In the genomic region with DNA sequence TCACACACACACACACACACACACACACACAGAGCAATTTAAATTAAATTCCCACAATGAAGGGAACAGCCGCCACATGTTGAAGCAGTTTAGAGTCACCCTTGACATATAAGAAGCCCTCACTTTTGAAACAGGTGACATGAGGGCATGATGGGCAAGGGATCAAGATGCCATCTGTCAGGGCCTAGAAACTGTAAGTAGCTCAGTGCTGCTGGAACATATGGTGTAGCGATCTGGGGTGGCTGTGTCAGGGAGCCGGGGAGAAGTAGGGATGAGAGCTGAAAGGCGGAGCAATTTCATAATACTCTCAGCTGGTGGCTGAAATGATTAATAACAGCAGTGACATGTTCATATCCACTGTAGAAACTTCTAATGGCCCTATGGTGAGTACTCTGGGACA, we compare ENCODE assay signal across 19 mouse cellular contexts. TPM values are rescaled to one million over a fixed set of nuclear protein-coding genes. Genes with fewer than 3 reads are reported as not detected.
A peak's percentile ranks its signal among the peaks of the same experiment; 100 is the strongest.
DNase-seq lines count a peak whose midpoint lies in the region; ATAC-seq and TF ChIP-seq lines count a peak whose summit lies in the region.
"Had no signal": no experiment of that assay in that cellular context is flagged by ENCODE, and none has a peak within 500 bp of the region (broad histone marks: within the 10 kb centered on the region; RNA-seq: fewer than 3 reads in every experiment).

No protein-coding gene starts in this region.

- H3K9ac ChIP-seq in hindbrain, embryonic 13.5 days, result no peak overlapping the region
- no peak overlapping the region for H3K9ac ChIP-seq in hindbrain, postnatal 0 days (replicated peaks; ENCODE audit: low read length)
- no peak overlapping the region for H3K9ac ChIP-seq in forebrain, embryonic 13.5 days
- H3K9ac ChIP-seq in heart, embryonic 12.5 days, result no peak overlapping the region
- H3K9ac ChIP-seq: forebrain, embryonic 12.5 days; heart, embryonic 13.5 days; limb, embryonic 12.5 days; liver, embryonic 15.5 days had no signal

- H3K4me2 ChIP-seq in hindbrain, embryonic 13.5 days, result no peak overlapping the region
- H3K4me2 ChIP-seq in hindbrain, postnatal 0 days (ENCODE audit: low read depth, low read length), result no peak overlapping the region
- H3K4me2 ChIP-seq in forebrain, embryonic 13.5 days, result no peak overlapping the region
- no peak overlapping the region for H3K4me2 ChIP-seq in heart, embryonic 12.5 days
- H3K4me2 ChIP-seq: forebrain, embryonic 12.5 days; heart, embryonic 13.5 days; limb, embryonic 12.5 days; liver, embryonic 15.5 days had no signal

- H3K36me3 ChIP-seq in hindbrain, embryonic 13.5 days, result no peaks in the 10 kb centered on the region
- H3K36me3 ChIP-seq in hindbrain, embryonic 10.5 days, result no peaks in the 10 kb centered on the region
- no peaks in the 10 kb centered on the region for H3K36me3 ChIP-seq in hindbrain, postnatal 0 days (ENCODE audit: insufficient read depth, low read length)
- no peaks in the 10 kb centered on the region for H3K36me3 ChIP-seq in forebrain, embryonic 13.5 days (ENCODE audit: poor library complexity, severe bottlenecking)
- no peaks in the 10 kb centered on the region for H3K36me3 ChIP-seq in heart, embryonic 12.5 days
- H3K36me3 ChIP-seq: forebrain, embryonic 12.5 days; heart, embryonic 13.5 days; limb, embryonic 12.5 days; liver, embryonic 15.5 days had no signal

- no peak for DNase-seq in hindbrain, embryonic 10.5 days (ENCODE audit: low spot score)
- DNase-seq in brain, embryonic 14.5 days (ENCODE audit: low read depth), result peak; percentile 65
- DNase-seq in cerebellum, adult 8-10 months, result peak; percentile 70
- peak; percentile 69 for DNase-seq in hindbrain, postnatal 0 days (ENCODE audit: low spot score)
- DNase-seq in yolk sac, embryonic 10.5 days (ENCODE audit: low spot score), result no peak
- DNase-seq: adrenal gland, postnatal 10 days; heart, postnatal 4 days; right cerebral cortex, postnatal 4 days had no signal

- ATAC-seq in hindbrain, embryonic 13.5 days (ENCODE audit: low FRiP score), result peak; percentile 36; the same call in 1 of the 2 replicates
- ATAC-seq in hindbrain, postnatal 0 days, result peak; percentile 62; the same call in 1 of the 2 replicates
- ATAC-seq in forebrain, embryonic 13.5 days, result no peak
- no peak for ATAC-seq in heart, embryonic 12.5 days (ENCODE audit: insufficient number of reproducible peaks, low FRiP score)
- ATAC-seq: intestine, embryonic 16.5 days; lung, postnatal 0 days had no signal

- peaks cover 18% of the 10 kb centered on the region; the same call in 1 of the 2 replicates for H3K4me1 ChIP-seq in hindbrain, embryonic 13.5 days (replicated peaks)
- peaks cover 26% of the 10 kb centered on the region for H3K4me1 ChIP-seq in hindbrain, embryonic 10.5 days (replicated peaks)
- 0 out of 2 replicates have a peak, but pooled peaks cover 8% of the 10 kb centered on the region for H3K4me1 ChIP-seq in hindbrain, postnatal 0 days (ENCODE audit: insufficient read depth, low read length)
- H3K4me1 ChIP-seq in forebrain, embryonic 13.5 days, result no peaks in the 10 kb centered on the region
- H3K4me1 ChIP-seq in heart, embryonic 12.5 days (replicated peaks), result peaks cover 12% of the 10 kb centered on the region
- H3K4me1 ChIP-seq: liver, embryonic 15.5 days had no signal

- H3K4me3 ChIP-seq in hindbrain, embryonic 13.5 days, result no peak overlapping the region
- H3K4me3 ChIP-seq in hindbrain, embryonic 10.5 days, result no peak overlapping the region
- no peak overlapping the region for H3K4me3 ChIP-seq in hindbrain, postnatal 0 days (ENCODE audit: low read length)
- H3K4me3 ChIP-seq in forebrain, embryonic 13.5 days, result no peak overlapping the region
- H3K4me3 ChIP-seq in heart, embryonic 12.5 days, result no peak overlapping the region
- H3K4me3 ChIP-seq: forebrain, embryonic 12.5 days; heart, embryonic 13.5 days; limb, embryonic 12.5 days; liver, embryonic 15.5 days had no signal

- H3K27ac ChIP-seq in hindbrain, embryonic 13.5 days, result no peak overlapping the region
- no peak overlapping the region for H3K27ac ChIP-seq in hindbrain, embryonic 10.5 days
- H3K27ac ChIP-seq in hindbrain, postnatal 0 days, result no peak overlapping the region
- no peak overlapping the region for H3K27ac ChIP-seq in forebrain, embryonic 13.5 days
- H3K27ac ChIP-seq in heart, embryonic 12.5 days (ENCODE audit: poor library complexity, severe bottlenecking), result no peak overlapping the region
- H3K27ac ChIP-seq: forebrain, embryonic 12.5 days; heart, embryonic 13.5 days; kidney, postnatal 0 days; limb, embryonic 12.5 days; liver, embryonic 15.5 days had no signal

- no peaks in the 10 kb centered on the region for H3K27me3 ChIP-seq in hindbrain, embryonic 13.5 days
- H3K27me3 ChIP-seq in hindbrain, embryonic 10.5 days (ENCODE audit: insufficient read depth, poor library complexity, severe bottlenecking), result no peaks in the 10 kb centered on the region; the same call in 1 of the 2 replicates
- no peaks in the 10 kb centered on the region for H3K27me3 ChIP-seq in hindbrain, postnatal 0 days (ENCODE audit: insufficient read depth, low read length)
- H3K27me3 ChIP-seq in forebrain, embryonic 13.5 days, result no peaks in the 10 kb centered on the region
- no peaks in the 10 kb centered on the region for H3K27me3 ChIP-seq in heart, embryonic 12.5 days (replicated peaks)
- H3K27me3 ChIP-seq: forebrain, embryonic 12.5 days; heart, embryonic 13.5 days; liver, embryonic 15.5 days had no signal

- H3K9me3 ChIP-seq in hindbrain, embryonic 13.5 days, result no peaks in the 10 kb centered on the region
- H3K9me3 ChIP-seq in hindbrain, embryonic 10.5 days, result no peaks in the 10 kb centered on the region
- H3K9me3 ChIP-seq in hindbrain, postnatal 0 days (ENCODE audit: low read length), result no peaks in the 10 kb centered on the region
- H3K9me3 ChIP-seq in forebrain, embryonic 13.5 days (replicated peaks), result no peaks in the 10 kb centered on the region
- H3K9me3 ChIP-seq in heart, embryonic 12.5 days (replicated peaks), result no peaks in the 10 kb centered on the region
- H3K9me3 ChIP-seq: forebrain, embryonic 12.5 days; heart, embryonic 13.5 days; limb, embryonic 12.5 days; liver, embryonic 15.5 days had no signal

- WGBS in hindbrain, embryonic 13.5 days, result 62% methylated on average over 4 of the region's 4 CpGs
- 73% methylated on average over 4 of the region's 4 CpGs for WGBS in hindbrain, embryonic 10.5 days
- WGBS in hindbrain, postnatal 0 days, result 51% methylated on average over 4 of the region's 4 CpGs
- 74% methylated on average over 4 of the region's 4 CpGs for WGBS in forebrain, embryonic 13.5 days
- WGBS in heart, embryonic 12.5 days, result 90% methylated on average over 4 of the region's 4 CpGs

- TF ChIP-seq POLR2A in brain, embryonic 14.5 days (IDR thresholded peaks at IDR 0.05; ENCODE audit: borderline replicate concordance, extremely low read depth, insufficient read depth, insufficient read length, poor library complexity, severe bottlenecking), result no peak

- no peak for TF ChIP-seq CTCF in brain, embryonic 14.5 days (IDR thresholded peaks at IDR 0.05; ENCODE audit: borderline replicate concordance, extremely low read depth, insufficient read depth, insufficient read length)
- TF ChIP-seq CTCF in hindbrain, postnatal 0 days (IDR thresholded peaks at IDR 0.05; ENCODE audit: low read depth), result no peak

RNA-seq across cellular contexts. Expression of a gene that starts 15.5 kb away (rescaled TPM):
- polyA plus RNA-seq in hindbrain, embryonic 13.5 days (2015; fragmentation: Nextera tagmentation; extraction: Ambion mirVana), result 2.7 TPM in 2 replicates
- 1.0 and 1.8 TPM in 2 replicates for polyA plus RNA-seq in hindbrain, embryonic 10.5 days (2016; fragmentation: Nextera tagmentation; extraction: Ambion mirVana)
- 2.5 and 3.0 TPM in 2 replicates for polyA plus RNA-seq in brain, embryonic 14.5 days (2012; rRNA removed)
- total RNA-seq in hindbrain, postnatal 0 days (2014; rRNA removed), result 11.1 and 23.4 TPM in 2 replicates
- polyA plus RNA-seq in hindbrain, postnatal 0 days (2015; fragmentation: Nextera tagmentation; extraction: Ambion mirVana), result 8.0 and 8.7 TPM in 2 replicates
- 1.8 and 2.1 TPM in 2 replicates for polyA plus RNA-seq in forebrain, embryonic 13.5 days (2015; fragmentation: Nextera tagmentation; extraction: Ambion mirVana)
- polyA plus RNA-seq in heart, embryonic 12.5 days (2016; fragmentation: Nextera tagmentation; extraction: Ambion mirVana), result 3.7 and 4.4 TPM in 2 replicates
- total RNA-seq: megakaryocyte progenitor cell, adult 5-6 weeks had no signal

Comparison
In these comparisons a context has a peak if more than half of its experiments do, and no peak if none do; other contexts are left out.
1. DNase-seq: peak in brain, embryonic 14.5 days (single experiment), cerebellum, adult 8-10 months (single experiment) and hindbrain, postnatal 0 days (single experiment); none in hindbrain, embryonic 10.5 days (single experiment) and yolk sac, embryonic 10.5 days (single experiment).
2. ATAC-seq: peak in hindbrain, embryonic 13.5 days (single experiment) and hindbrain, postnatal 0 days (single experiment); none in forebrain, embryonic 13.5 days (single experiment) and heart, embryonic 12.5 days (single experiment).